Mouse (Mus musculus): ENCODE measurements around the gene Ppp1r26. TPM values are rescaled to one million over a fixed set of nuclear protein-coding genes. Genes with fewer than 3 reads are reported as not detected.

The Ppp1r26 gene
- polyA plus RNA-seq, 1 experiment from 2014 or later: 5.0 TPM

- ATAC-seq (ENCODE audit: insufficient read depth, low FRiP score, low TSS enrichment): no peak
- H3K4me3 ChIP-seq (ENCODE audit: low read depth, low read length): no peak overlapping the region
- no peak for DNase-seq (ENCODE audit: low spot score)
- H3K9me3 ChIP-seq (ENCODE audit: control insufficient read depth, low read length): no peaks in the 10 kb centered on the region
- H3K27me3 ChIP-seq (ENCODE audit: control insufficient read depth, insufficient read depth, low read length): no peaks in the 10 kb centered on the region
- H3K27ac ChIP-seq (ENCODE audit: low read depth, low read length): no peak overlapping the region
- 80% methylated on average over 6 of the region's 6 CpGs for WGBS
- H3K9ac ChIP-seq (ENCODE audit: low read length): no peak overlapping the region
- H3K4me2 ChIP-seq (ENCODE audit: low read depth): no peak overlapping the region
- H3K4me1 ChIP-seq (ENCODE audit: control insufficient read depth, insufficient read depth, low read length): no peaks in the 10 kb centered on the region
- no peaks in the 10 kb centered on the region for H3K36me3 ChIP-seq (ENCODE audit: control insufficient read depth, insufficient read depth, low read length)
Measured at GRCm38 (mm10) chr2:28412936-28413335, 33.7 kb upstream of the Ppp1r26 start.

- H3K36me3 ChIP-seq (ENCODE audit: control insufficient read depth, insufficient read depth, low read length): no peaks in the 10 kb centered on the region
- no peak overlapping the region for H3K9ac ChIP-seq (ENCODE audit: low read length)
- ATAC-seq (ENCODE audit: insufficient read depth, low FRiP score, low TSS enrichment) (no peak), DNase-seq (ENCODE audit: low spot score) (no peak)
- no peak overlapping the region for H3K4me3 ChIP-seq (ENCODE audit: low read depth, low read length)
- H3K9me3 ChIP-seq (ENCODE audit: control insufficient read depth, low read length): no peaks in the 10 kb centered on the region
- whole genome bisulfite sequencing: 93% methylated on average over 5 of the region's 5 CpGs
- no peak overlapping the region for H3K4me2 ChIP-seq (ENCODE audit: low read depth)
- H3K4me1 ChIP-seq (ENCODE audit: control insufficient read depth, insufficient read depth, low read length): no peaks in the 10 kb centered on the region
- H3K27me3 ChIP-seq (ENCODE audit: control insufficient read depth, insufficient read depth, low read length): no peaks in the 10 kb centered on the region
- no peak overlapping the region for H3K27ac ChIP-seq (ENCODE audit: low read depth, low read length)
Measured at GRCm38 (mm10) chr2:28414116-28414756, 32.4 kb upstream of the Ppp1r26 start.

- Histone ChIP-seq H3K4me1 (ENCODE audit: control insufficient read depth, insufficient read depth, low read length) (no peaks in the 10 kb centered on the region), H3K9ac (ENCODE audit: low read length) (no peak overlapping the region), H3K9me3 (ENCODE audit: control insufficient read depth, low read length) (no peaks in the 10 kb centered on the region), H3K4me2 (ENCODE audit: low read depth) (no peak overlapping the region), H3K27me3 (ENCODE audit: control insufficient read depth, insufficient read depth, low read length) (no peaks in the 10 kb centered on the region), H3K27ac (ENCODE audit: low read depth, low read length) (no peak overlapping the region), H3K4me3 (ENCODE audit: low read depth, low read length) (no peak overlapping the region), H3K36me3 (ENCODE audit: control insufficient read depth, insufficient read depth, low read length) (no peaks in the 10 kb centered on the region)
- WGBS: 91% methylated on average over 5 of the region's 5 CpGs
- DNase-seq (ENCODE audit: low spot score): no peak
- ATAC-seq (ENCODE audit: insufficient read depth, low FRiP score, low TSS enrichment): no peak
Measured at GRCm38 (mm10) chr2:28414757-28415137, 31.9 kb upstream of the Ppp1r26 start.

DNA sequence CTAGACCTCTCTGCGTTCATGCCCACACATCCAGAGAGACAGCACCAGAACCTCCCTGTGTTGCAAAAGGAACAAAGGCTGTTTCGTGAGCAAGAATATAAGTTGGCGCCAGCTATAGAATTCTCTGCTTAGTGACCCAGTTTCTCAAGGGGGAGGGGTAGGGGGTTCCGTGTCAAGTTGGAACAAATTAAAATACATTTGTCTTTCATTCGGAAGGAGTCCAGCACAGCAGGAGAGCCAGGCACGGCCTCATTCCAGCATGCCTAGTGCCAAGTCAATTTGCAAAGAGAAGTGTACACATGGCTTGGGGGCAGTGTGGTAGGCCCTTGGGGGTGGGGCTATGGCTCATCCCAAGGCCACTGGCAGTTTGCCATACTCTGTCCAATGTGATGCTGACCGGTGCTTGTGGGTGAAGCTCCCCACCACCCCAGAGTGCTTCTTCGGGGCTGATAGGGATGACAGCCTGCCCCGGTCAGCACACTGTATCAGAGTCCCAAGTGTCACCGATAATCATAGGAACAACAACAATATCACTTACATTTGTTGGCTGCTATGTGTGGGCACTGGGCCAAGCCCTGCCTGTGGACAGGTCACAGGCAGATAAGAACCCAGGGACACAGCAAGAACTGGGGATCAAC, 31.1 kb upstream of the Ppp1r26 start:
- WGBS: 78% methylated on average over 10 of the region's 10 CpGs

DNA sequence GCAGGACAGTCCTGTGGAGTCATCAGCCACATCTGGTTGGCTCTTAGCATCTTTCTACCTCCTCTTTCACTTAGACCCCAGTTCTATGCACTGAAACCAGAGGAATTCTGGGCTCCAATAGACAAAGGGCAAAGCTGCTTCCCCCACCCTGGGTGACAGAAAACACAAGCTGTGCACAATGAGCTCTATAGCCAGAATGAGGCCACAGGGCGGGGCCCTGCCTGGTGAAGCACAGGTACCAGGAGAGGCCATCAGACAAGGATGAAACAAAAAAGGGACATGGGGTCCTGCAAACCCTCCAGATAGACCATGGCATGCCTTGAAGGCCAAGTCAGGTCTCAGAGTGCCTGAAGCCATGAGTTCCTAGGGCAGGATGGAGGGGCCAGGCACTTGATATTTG, 30.1 kb upstream of the Ppp1r26 start:
- no peak for DNase-seq (ENCODE audit: low spot score)
- WGBS: 83% methylated on average over 1 of the region's 1 CpGs

More for the DNA sequence above, 31.1 kb upstream of the Ppp1r26 start:
- ATAC-seq (ENCODE audit: insufficient read depth, low FRiP score, low TSS enrichment): no peak
- DNase-seq (ENCODE audit: low spot score): no peak
- H3K27me3 ChIP-seq (ENCODE audit: control insufficient read depth, insufficient read depth, low read length): no peaks in the 10 kb centered on the region
- H3K27ac ChIP-seq (ENCODE audit: low read depth, low read length): no peak overlapping the region
- no peaks in the 10 kb centered on the region for H3K4me1 ChIP-seq (ENCODE audit: control insufficient read depth, insufficient read depth, low read length)
- no peak overlapping the region for H3K4me3 ChIP-seq (ENCODE audit: low read depth, low read length)
- no peak overlapping the region for H3K4me2 ChIP-seq (ENCODE audit: low read depth)
- no peaks in the 10 kb centered on the region for H3K9me3 ChIP-seq (ENCODE audit: control insufficient read depth, low read length)
- H3K9ac ChIP-seq (ENCODE audit: low read length): no peak overlapping the region
- H3K36me3 ChIP-seq (ENCODE audit: control insufficient read depth, insufficient read depth, low read length): no peaks in the 10 kb centered on the region

GRCm38 (mm10) chr2:28418034-28418433, 28.6 kb upstream of the Ppp1r26 start:
- 35% methylated on average over 2 of the region's 2 CpGs for WGBS
- Histone ChIP-seq H3K4me2 (ENCODE audit: low read depth) (no peak overlapping the region), H3K36me3 (ENCODE audit: control insufficient read depth, insufficient read depth, low read length) (no peaks in the 10 kb centered on the region), H3K27ac (ENCODE audit: low read depth, low read length) (no peak overlapping the region), H3K4me1 (ENCODE audit: control insufficient read depth, insufficient read depth, low read length) (no peaks in the 10 kb centered on the region), H3K4me3 (ENCODE audit: low read depth, low read length) (no peak overlapping the region), H3K9ac (ENCODE audit: low read length) (no peak overlapping the region), H3K27me3 (ENCODE audit: control insufficient read depth, insufficient read depth, low read length) (no peaks in the 10 kb centered on the region), H3K9me3 (ENCODE audit: control insufficient read depth, low read length) (no peaks in the 10 kb centered on the region)
- ATAC-seq (ENCODE audit: insufficient read depth, low FRiP score, low TSS enrichment): no peak
- peak; percentile 87 for DNase-seq (ENCODE audit: low spot score)

More for the DNA sequence above, 30.1 kb upstream of the Ppp1r26 start:
- no peaks in the 10 kb centered on the region for H3K9me3 ChIP-seq (ENCODE audit: control insufficient read depth, low read length)
- no peaks in the 10 kb centered on the region for H3K27me3 ChIP-seq (ENCODE audit: control insufficient read depth, insufficient read depth, low read length)
- H3K36me3 ChIP-seq (ENCODE audit: control insufficient read depth, insufficient read depth, low read length): no peaks in the 10 kb centered on the region
- H3K4me3 ChIP-seq (ENCODE audit: low read depth, low read length): no peak overlapping the region
- H3K4me2 ChIP-seq (ENCODE audit: low read depth): no peak overlapping the region
- ATAC-seq (ENCODE audit: insufficient read depth, low FRiP score, low TSS enrichment): no peak
- no peak overlapping the region for H3K27ac ChIP-seq (ENCODE audit: low read depth, low read length)
- H3K9ac ChIP-seq (ENCODE audit: low read length): no peak overlapping the region
- H3K4me1 ChIP-seq (ENCODE audit: control insufficient read depth, insufficient read depth, low read length): no peaks in the 10 kb centered on the region

DNA sequence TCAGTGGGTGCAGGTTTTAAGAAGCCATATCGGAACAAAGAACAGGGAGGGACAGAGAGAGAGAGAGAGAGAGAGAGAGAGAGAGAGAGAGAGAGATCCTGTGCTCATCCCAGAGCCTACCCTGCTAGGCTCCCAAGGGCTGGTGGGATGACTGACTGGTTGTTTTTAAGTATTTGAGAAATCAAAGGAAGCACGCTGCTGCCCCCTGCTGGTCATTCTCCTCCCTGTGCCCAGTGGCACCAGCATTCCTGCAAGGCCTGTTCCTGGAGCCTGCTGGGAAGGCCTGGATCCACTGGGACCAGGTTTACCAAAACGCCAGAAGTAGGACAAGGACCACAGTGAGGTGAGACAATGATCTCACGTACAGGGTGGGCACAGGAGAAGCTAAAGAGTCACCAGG, 26.7 kb upstream of the Ppp1r26 start:
- ATAC-seq (ENCODE audit: insufficient read depth, low FRiP score, low TSS enrichment): no peak
- Histone ChIP-seq H3K4me2 (ENCODE audit: low read depth) (no peak overlapping the region), H3K27ac (ENCODE audit: low read depth, low read length) (no peak overlapping the region), H3K27me3 (ENCODE audit: control insufficient read depth, insufficient read depth, low read length) (no peaks in the 10 kb centered on the region), H3K36me3 (ENCODE audit: control insufficient read depth, insufficient read depth, low read length) (no peaks in the 10 kb centered on the region), H3K4me3 (ENCODE audit: low read depth, low read length) (no peak overlapping the region), H3K9me3 (ENCODE audit: control insufficient read depth, low read length) (no peaks in the 10 kb centered on the region), H3K9ac (ENCODE audit: low read length) (no peak overlapping the region), H3K4me1 (ENCODE audit: control insufficient read depth, insufficient read depth, low read length) (no peaks in the 10 kb centered on the region)
- peak; percentile 90 for DNase-seq (ENCODE audit: low spot score)
- WGBS: 22% methylated on average over 4 of the region's 4 CpGs

- DNase-seq (ENCODE audit: low spot score) (peak; percentile 57), ATAC-seq (ENCODE audit: insufficient read depth, low FRiP score, low TSS enrichment) (no peak)
- H3K4me3 ChIP-seq (ENCODE audit: low read depth, low read length): no peak overlapping the region
- H3K36me3 ChIP-seq (ENCODE audit: control insufficient read depth, insufficient read depth, low read length): no peaks in the 10 kb centered on the region
- no peak overlapping the region for H3K9ac ChIP-seq (ENCODE audit: low read length)
- no peaks in the 10 kb centered on the region for H3K9me3 ChIP-seq (ENCODE audit: control insufficient read depth, low read length)
- H3K27me3 ChIP-seq (ENCODE audit: control insufficient read depth, insufficient read depth, low read length): no peaks in the 10 kb centered on the region
- WGBS: 37% methylated on average over 3 of the region's 3 CpGs
- no peak overlapping the region for H3K4me2 ChIP-seq (ENCODE audit: low read depth)
- H3K4me1 ChIP-seq (ENCODE audit: control insufficient read depth, insufficient read depth, low read length): no peaks in the 10 kb centered on the region
- no peak overlapping the region for H3K27ac ChIP-seq (ENCODE audit: low read depth, low read length)
Measured at GRCm38 (mm10) chr2:28423167-28423566, 23.4 kb upstream of the Ppp1r26 start.

- no peaks in the 10 kb centered on the region for H3K4me1 ChIP-seq (ENCODE audit: control insufficient read depth, insufficient read depth, low read length)
- ATAC-seq (ENCODE audit: insufficient read depth, low FRiP score, low TSS enrichment): no peak
- H3K27ac ChIP-seq (ENCODE audit: low read depth, low read length): no peak overlapping the region
- no peaks in the 10 kb centered on the region for H3K27me3 ChIP-seq (ENCODE audit: control insufficient read depth, insufficient read depth, low read length)
- H3K4me2 ChIP-seq (ENCODE audit: low read depth): no peak overlapping the region
- WGBS: 83% methylated on average over 6 of the region's 6 CpGs
- H3K9ac ChIP-seq (ENCODE audit: low read length): no peak overlapping the region
- DNase-seq (ENCODE audit: low spot score): no peak
- no peaks in the 10 kb centered on the region for H3K36me3 ChIP-seq (ENCODE audit: control insufficient read depth, insufficient read depth, low read length)
- no peak overlapping the region for H3K4me3 ChIP-seq (ENCODE audit: low read depth, low read length)
- no peaks in the 10 kb centered on the region for H3K9me3 ChIP-seq (ENCODE audit: control insufficient read depth, low read length)
Measured at GRCm38 (mm10) chr2:28427226-28427625, 19.4 kb upstream of the Ppp1r26 start.
